Mouse (Mus musculus) heart, postnatal 0 days (tissue): Measurements from ENCODE around the gene Src. TPM values are rescaled to one million over a fixed set of nuclear protein-coding genes. Genes with fewer than 3 reads are reported as not detected.

Source experiments
- ATAC-seq: fragments of 200-750 bp; cut with Nextera tagmentation; 2 replicates; pipeline ENCODE4 v1.8.0; 2017; ENCODE audit warnings: low read depth, moderate number of reproducible peaks, moderate library complexity; ENCODE audit not compliant: insufficient read depth
- DNase-seq: peaks from one replicate; pipeline ENCODE4 v3.0.0-alpha.2; 2016; ENCODE audit warnings: low spot score
- H3K27ac ChIP-seq: fragments of 300-500 bp; sonication (generic); 2 replicates; pipeline ENCODE4 v1.5.1; 2014; ENCODE audit warnings: low read depth, mild to moderate bottlenecking
- H3K27me3 ChIP-seq: fragments of 300-500 bp; sonication (generic); 2 replicates; pipeline ENCODE4 v1.6.1; 2014; ENCODE audit warnings: low read length, mixed read lengths; ENCODE audit not compliant: control insufficient read depth, insufficient read depth
- H3K36me3 ChIP-seq: fragments of 300-500 bp; sonication (generic); replicated peaks from 2 replicates; pipeline ENCODE4 v1.6.1; 2014; ENCODE audit warnings: low read length, mixed read lengths; ENCODE audit not compliant: control insufficient read depth, insufficient read depth
- H3K4me1 ChIP-seq: fragments of 300-500 bp; sonication (generic); 2 replicates; pipeline ENCODE4 v1.6.1; 2014; ENCODE audit warnings: antibody characterized with exemption; ENCODE audit not compliant: control insufficient read depth, insufficient read depth
- H3K4me2 ChIP-seq: fragments of 300-500 bp; sonication (generic); 2 replicates; pipeline ENCODE4 v1.6.1; 2014; ENCODE audit warnings: low read depth, mild to moderate bottlenecking, low read length, moderate library complexity
- H3K4me3 ChIP-seq: fragments of 300-500 bp; sonication (generic); 2 replicates; pipeline ENCODE4 v1.5.1; 2014; ENCODE audit warnings: low read depth, low read length
- H3K9ac ChIP-seq: fragments of 300-500 bp; sonication (generic); replicated peaks from 2 replicates; pipeline ENCODE4 v1.6.1; 2014; ENCODE audit warnings: low read depth, low read length, mixed read lengths
- H3K9me3 ChIP-seq: fragments of 300-500 bp; sonication (generic); replicated peaks from 2 replicates; pipeline ENCODE4 v1.6.1; 2016; ENCODE audit warnings: low read length; ENCODE audit not compliant: control insufficient read depth
- CTCF ChIP-seq: IDR thresholded peaks from 2 replicates; pipeline ENCODE4 v1.5.1; 2016; ENCODE audit warnings: antibody characterized with exemption, control low read depth, low read depth
- EP300 ChIP-seq: IDR thresholded peaks from 2 replicates; pipeline ENCODE4 v1.6.1; 2016; ENCODE audit warnings: antibody characterized with exemption, low read depth
- WGBS: fragments of 180-500 bp; shearing (Covaris S2); extraction: QIAGEN DNeasy Blood & Tissue Kit; methylation state at CpG from one replicate; pipeline ENCODE4 v1.1.7; 2014; 5-methylcytosine and 5-hydroxymethylcytosine counted together
- polyA plus RNA-seq: library from polyadenylated mRNA; unstranded; fragments of >200 nt; fragmentation: Nextera tagmentation; extraction: Ambion mirVana; gene quantifications from 2 replicates; pipeline ENCODE4 v1.2.1, GENCODE M21; 2015
- total RNA-seq: library from RNA; depleted of rRNA; stranded (reverse); fragments of >200 nt; gene quantifications from 2 replicates; pipeline ENCODE4 v1.2.3, GENCODE M21; 2014; ENCODE audit warnings: low replicate concordance

The Src gene
- total and polyA plus RNA-seq, 2 experiments from 2014 or later, result 2.9 to 14.2 TPM

DNA sequence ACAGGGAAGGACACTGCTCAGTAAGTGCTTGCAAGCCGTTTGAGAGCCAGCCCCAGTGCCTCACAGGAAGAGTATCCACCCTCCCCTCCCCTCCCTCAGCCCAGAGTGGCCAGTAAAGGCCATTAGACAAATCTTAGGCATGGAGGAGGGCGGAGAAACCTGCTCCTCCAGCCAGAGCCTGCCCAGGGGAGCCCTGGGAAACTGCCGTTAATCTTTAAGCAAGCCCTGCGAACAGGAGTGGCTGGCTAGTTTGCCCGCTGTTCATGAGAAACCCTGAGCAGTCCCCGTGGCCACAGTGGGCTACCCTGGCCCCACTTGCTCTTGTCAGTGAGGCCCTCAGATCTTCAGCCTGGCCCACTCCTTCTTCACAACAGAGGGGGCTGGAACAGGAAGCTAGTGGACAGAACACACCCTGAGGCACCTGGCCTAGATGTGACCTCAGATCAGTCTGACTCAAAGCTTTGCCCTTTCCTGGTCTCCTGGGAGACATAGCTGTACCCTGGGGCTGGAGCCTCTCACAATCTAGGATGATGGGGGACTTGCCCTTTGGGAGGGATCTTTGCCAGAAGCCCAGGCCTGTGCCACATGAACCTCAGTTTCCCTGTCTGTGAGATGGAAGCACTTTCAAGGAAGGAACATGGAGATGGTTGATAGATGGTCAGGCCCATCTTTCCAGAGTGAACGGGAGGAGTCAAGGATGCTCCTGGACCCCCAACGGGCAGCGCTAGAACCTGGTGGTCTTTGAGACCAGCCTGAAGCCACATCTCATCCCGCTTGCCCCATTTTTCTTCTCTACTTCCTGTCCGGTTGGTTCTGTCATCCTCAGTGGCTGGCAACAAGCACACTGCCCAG is 4.8 kb downstream of the Src start:
- no peaks in the 10 kb centered on the region for H3K36me3 ChIP-seq
- peak overlapping the region; percentile 82; the same call in 1 of the 2 replicates for H3K4me3 ChIP-seq
- ATAC-seq (no peak; the same call in 1 of the 2 replicates), DNase-seq (no peak)
- H3K4me1 ChIP-seq, result peaks cover 7% of the 10 kb centered on the region
- TF ChIP-seq CTCF, result no peak
- TF ChIP-seq EP300, result no peak
- no peaks in the 10 kb centered on the region for H3K27me3 ChIP-seq
- WGBS, result 56% methylated on average over 11 of the region's 11 CpGs
- no peak overlapping the region; the same call in 1 of the 2 replicates for H3K27ac ChIP-seq
- no peaks in the 10 kb centered on the region for H3K9me3 ChIP-seq
- peak overlapping the region; percentile 98 for H3K4me2 ChIP-seq
- 0 out of 2 replicates have a peak overlapping the region, but pooled peaks have one; percentile 94 for H3K9ac ChIP-seq

DNA sequence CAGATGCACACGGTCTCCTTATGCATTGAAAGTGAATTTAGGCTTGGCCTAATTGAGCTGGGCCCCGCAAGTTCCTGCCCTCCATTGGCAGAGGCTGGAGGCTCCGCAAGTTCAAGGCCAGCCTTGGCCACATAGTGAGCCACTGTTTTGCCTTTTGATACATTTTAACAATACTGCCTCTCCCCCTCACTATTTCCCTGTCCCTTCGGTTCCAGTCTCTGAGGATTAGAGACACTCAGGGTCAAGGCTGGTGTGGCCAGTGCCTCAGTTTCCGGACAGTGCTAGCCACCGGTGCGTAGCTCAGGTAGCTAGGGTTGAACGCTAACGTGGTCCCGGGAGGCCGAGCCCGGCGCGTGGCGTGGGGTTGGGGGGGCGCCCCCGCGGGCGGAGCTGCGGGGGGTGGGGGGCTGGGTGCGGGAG is 5.5 kb downstream of the Src start:
- no peaks in the 10 kb centered on the region for H3K9me3 ChIP-seq
- H3K4me3 ChIP-seq, result peak overlapping the region; percentile 82
- H3K4me1 ChIP-seq, result peaks cover 7% of the 10 kb centered on the region
- DNase-seq (no peak), ATAC-seq (no peak)
- peak overlapping the region; percentile 54; the same call in 1 of the 2 replicates for H3K27ac ChIP-seq
- TF ChIP-seq EP300 (no peak), CTCF (no peak)
- no peaks in the 10 kb centered on the region for H3K36me3 ChIP-seq
- peak overlapping the region; percentile 94 for H3K9ac ChIP-seq
- WGBS, result 15% methylated on average over 14 of the region's 21 CpGs
- peak overlapping the region; percentile 98 for H3K4me2 ChIP-seq
- H3K27me3 ChIP-seq, result no peaks in the 10 kb centered on the region

DNA sequence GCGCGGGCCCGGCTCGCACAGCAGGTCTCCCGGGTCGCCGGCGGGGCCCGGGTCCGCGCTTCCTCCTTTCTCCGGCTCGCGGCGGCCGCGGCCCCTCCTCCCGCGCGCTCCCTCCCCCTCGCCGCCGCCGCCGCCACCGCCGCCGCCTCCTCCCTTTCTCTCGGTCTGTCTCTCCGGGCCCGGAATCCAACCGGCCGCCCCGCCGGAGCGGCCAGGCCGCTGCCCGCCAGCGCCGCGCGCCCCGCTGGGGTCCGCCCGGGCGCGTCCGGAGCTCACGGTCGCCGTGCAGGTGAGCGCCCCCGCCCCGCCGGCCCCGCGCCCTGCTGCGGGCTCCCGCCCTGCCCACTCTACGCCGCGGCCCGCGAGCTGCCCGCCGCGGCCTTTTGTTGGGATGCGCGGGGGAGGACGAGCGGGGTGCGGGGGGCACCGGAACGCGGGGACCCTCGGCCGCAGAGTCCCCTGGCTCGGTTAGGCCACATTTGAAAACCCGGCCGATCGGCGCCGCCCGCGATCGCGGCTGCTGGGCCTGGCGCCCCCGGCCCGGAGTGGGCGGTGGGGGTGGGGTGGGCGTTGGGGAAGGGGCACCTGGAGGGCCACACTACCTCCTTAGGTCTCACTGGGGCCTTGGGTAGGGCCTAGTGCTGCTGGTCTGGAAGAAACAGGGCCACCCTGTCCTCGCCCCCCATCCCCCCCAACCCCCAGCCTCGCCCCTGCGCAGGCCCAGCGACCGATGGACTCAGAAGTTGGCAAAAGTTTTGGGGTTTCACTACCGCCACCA is 6.1 kb downstream of the Src start:
- peak overlapping the region; percentile 94 for H3K9ac ChIP-seq
- peak; percentile 43 for ATAC-seq
- H3K9me3 ChIP-seq, result no peaks in the 10 kb centered on the region
- TF ChIP-seq EP300, result no peak
- no peak for TF ChIP-seq CTCF
- no peaks in the 10 kb centered on the region for H3K27me3 ChIP-seq
- peaks cover 7% of the 10 kb centered on the region for H3K4me1 ChIP-seq
- no peak for DNase-seq
- no peaks in the 10 kb centered on the region for H3K36me3 ChIP-seq
- H3K4me2 ChIP-seq, result peak overlapping the region; percentile 98
- H3K27ac ChIP-seq, result peak overlapping the region; percentile 54; the same call in 1 of the 2 replicates
- peak overlapping the region; percentile 82 for H3K4me3 ChIP-seq
- WGBS, result 3% methylated on average over 32 of the region's 98 CpGs

DNA sequence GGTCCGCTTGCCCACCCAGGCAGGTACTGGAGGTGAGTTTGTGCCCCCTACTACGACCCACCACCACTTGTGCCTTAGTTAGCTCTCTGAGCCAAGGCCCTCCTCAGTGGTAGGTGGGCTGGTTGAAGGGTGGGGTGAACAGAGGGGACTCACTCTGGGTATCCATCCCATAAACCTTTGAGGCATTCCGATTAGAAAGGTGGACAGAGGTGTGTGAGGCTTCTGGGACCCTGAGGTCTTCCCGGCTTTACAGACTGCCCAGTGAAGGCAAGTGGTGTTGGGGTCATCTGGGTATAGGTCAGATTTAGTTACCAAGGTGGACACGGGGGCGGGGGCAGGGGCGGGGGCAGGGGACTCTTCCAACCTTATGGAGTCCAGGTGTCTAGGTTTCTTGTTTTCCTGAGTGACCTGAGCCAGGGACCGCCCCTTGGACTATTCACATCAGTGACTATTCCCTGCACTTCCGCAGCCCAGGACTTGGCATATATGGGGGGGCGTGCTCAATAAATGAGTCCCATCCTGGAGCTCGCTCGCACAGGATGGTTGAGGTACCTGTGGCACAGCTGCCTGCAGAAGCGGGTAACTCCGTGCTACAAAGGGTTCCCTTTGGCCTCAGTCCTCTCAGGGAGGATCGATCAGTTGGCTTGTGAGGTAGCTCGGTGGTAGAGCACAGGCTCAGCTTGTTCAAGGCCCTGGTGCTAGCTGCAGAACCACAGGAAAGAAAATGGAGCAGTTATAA is 6.8 kb downstream of the Src start:
- TF ChIP-seq CTCF, result no peak
- TF ChIP-seq EP300, result no peak
- no peaks in the 10 kb centered on the region for H3K9me3 ChIP-seq
- H3K27me3 ChIP-seq, result no peaks in the 10 kb centered on the region
- 0 out of 2 replicates have a peak overlapping the region, but pooled peaks have one; percentile 54 for H3K27ac ChIP-seq
- no peaks in the 10 kb centered on the region for H3K36me3 ChIP-seq
- H3K4me2 ChIP-seq, result peak overlapping the region; percentile 98
- DNase-seq (no peak), ATAC-seq (no peak)
- peaks cover 7% of the 10 kb centered on the region for H3K4me1 ChIP-seq
- peak overlapping the region; percentile 82 for H3K4me3 ChIP-seq
- H3K9ac ChIP-seq, result peak overlapping the region; percentile 94
- 82% methylated on average over 16 of the region's 16 CpGs for WGBS

DNA sequence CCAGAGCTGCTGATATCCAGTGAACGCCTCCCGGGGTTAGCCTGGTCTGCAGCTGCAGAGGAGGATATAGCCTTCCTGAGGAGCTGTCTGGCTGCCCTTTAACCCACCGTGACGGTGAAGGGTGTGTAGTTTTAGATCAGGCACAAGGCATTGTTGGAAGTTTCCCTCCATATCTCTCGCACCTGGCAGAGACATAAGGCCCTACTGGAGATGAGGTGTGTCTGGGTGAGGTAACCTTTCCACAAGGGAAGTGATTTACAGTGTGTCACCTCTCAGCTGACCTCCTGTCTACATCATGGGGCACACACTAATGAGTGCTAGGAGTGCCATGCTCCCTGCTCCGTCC is 7.4 kb downstream of the Src start:
- ATAC-seq (no peak), DNase-seq (no peak)
- Histone ChIP-seq H3K9ac (no peak overlapping the region), H3K27me3 (no peaks in the 10 kb centered on the region), H3K9me3 (no peaks in the 10 kb centered on the region), H3K4me2 (no peak overlapping the region), H3K4me1 (peaks cover 7% of the 10 kb centered on the region), H3K36me3 (no peaks in the 10 kb centered on the region), H3K4me3 (no peak overlapping the region), H3K27ac (no peak overlapping the region)
- 81% methylated on average over 6 of the region's 6 CpGs for whole genome bisulfite sequencing
- TF ChIP-seq CTCF (no peak), EP300 (no peak)
